Mouse (Mus musculus) erythroblast, embryonic 14.5 days (primary cell): ENCODE measurements around the gene Poc1a.

Experiments used
- GATA1 ChIP-seq: IDR thresholded peaks from 2 replicates; pipeline ENCODE4 v1.6.1; 2012; ENCODE audit warnings: low read length, inconsistent platforms, mixed read lengths
- TAL1 ChIP-seq: IDR thresholded peaks from 3 replicates; pipeline ENCODE4 v1.6.1; 2012; ENCODE audit warnings: low read length, inconsistent platforms, mixed read lengths

GRCm38 (mm10) chr9:106355217-106355974, 74.5 kb downstream of the Poc1a start:
- TF ChIP-seq TAL1: no peak
- TF ChIP-seq GATA1: no peak
